Mouse (Mus musculus) kidney, adult 2 months (tissue): ENCODE results near the gene Fam120a.

Source experiments
- CTCF ChIP-seq: fragments of 200-500 bp; conservative IDR thresholded peaks from 2 replicates; pipeline ENCODE4 v1.5.1; 2011; ENCODE audit warnings: low read depth, mild to moderate bottlenecking, control low read depth, low read length, moderate library complexity, mixed read lengths; ENCODE audit not compliant: insufficient read depth, insufficient read length
- POLR2A ChIP-seq: fragments of 200-500 bp; IDR thresholded peaks from one replicate; pipeline ENCODE4 v1.6.1; 2011; ENCODE audit warnings: low read depth, low read length, control low read depth

GRCm38 (mm10) chr13:48941773-48942172 is 26.0 kb downstream of the Fam120a start:
- TF ChIP-seq POLR2A: no peak
- TF ChIP-seq CTCF: no peak
